Mouse (Mus musculus) embryo, embryonic 11.5 days (tissue): ENCODE results near the gene Wdr93.
"Not testable (repeated sequence)": the region's sequence is repeated elsewhere in the genome, so short reads cannot be mapped to it uniquely, and the experiment has no call there.

Experiments
- DNase-seq: peaks from one replicate; pipeline ENCODE4 v3.0.0-alpha.2; 2012; ENCODE audit warnings: low read depth, low spot score

Wdr93 gene

GRCm38 (mm10) chr7:79747659-79748058, 4.7 kb downstream of the Wdr93 start:
- DNase-seq = no peak

DNA sequence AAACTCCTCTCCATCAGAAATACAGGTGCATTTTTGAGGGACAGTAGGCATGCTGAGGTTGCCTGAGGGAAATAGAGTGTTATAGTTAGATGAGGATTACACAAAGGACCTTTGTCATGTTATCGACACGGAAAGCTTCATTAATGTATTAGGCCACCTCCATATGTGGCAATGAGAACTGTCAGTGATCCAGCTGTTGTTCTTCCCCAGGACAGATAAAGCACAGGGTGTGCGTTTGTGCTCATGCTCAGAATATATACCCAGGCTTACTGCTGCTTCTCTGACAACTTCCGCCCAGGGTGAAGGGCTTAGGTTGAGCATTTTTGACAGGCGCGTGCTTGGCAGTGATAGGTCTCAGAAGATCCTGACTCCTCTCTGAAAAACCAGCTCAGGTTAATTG, 6.5 kb downstream of the Wdr93 start:
- no peak for DNase-seq

- DNase-seq = no peak
Observed at GRCm38 (mm10) chr7:79756334-79756733, 13.4 kb downstream of the Wdr93 start.

GRCm38 (mm10) chr7:79758176-79758575, 15.2 kb downstream of the Wdr93 start:
- no peak for DNase-seq

DNA sequence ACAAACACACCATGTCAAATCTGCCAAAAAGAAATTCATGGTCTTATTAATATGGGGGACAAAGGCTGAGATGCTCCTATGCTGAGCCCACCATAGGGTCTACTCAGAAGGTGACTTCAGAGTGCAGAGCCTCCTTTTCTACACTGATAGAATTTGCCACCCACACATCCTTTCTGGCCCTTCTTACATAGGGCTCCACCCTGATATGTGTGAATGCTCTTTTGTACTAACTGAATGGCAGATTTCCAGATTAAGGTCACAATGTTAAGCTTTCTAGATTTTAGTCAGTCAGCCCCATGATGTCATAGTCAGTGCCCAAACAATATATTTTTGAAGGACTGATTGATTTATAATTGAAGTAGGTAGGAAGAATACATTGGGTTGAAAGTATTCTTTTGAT, 16.8 kb downstream of the Wdr93 start:
- DNase-seq = no peak

DNA sequence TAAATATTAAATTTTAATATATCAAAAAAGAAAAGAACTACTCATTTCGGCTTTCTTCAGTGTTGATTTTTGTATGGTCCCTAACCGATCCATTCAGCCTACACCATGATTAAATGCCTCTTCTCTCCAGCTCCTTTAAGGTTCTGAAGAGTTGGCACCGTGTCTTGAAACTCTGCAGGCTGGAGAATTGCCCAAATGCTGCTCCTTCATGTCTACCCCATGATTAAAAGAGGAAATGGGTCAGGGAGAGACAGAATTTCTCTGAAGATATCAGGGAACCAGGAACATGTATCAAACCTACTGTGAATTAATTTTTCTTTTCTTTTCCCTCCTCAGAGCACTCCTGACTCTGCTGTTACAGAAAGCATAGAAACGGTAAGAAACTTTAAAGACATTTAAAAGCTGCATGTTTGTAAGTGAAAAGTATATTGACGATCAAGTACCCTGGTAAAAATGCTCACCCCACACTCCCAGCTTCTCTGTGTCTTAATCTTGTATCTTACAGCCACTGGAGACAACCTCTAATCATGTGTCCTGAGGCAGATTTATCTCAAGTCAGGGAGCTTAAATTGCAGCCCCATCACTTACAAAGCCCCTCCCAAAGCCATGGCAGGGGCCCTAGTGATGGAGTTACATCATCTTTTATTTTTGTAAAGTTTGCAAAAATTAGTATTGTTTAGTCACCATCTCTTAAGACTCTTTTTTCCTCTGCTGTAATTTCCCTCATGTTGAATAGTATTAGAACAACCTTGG, 18.3 kb downstream of the Wdr93 start:
- no peak for DNase-seq

DNA sequence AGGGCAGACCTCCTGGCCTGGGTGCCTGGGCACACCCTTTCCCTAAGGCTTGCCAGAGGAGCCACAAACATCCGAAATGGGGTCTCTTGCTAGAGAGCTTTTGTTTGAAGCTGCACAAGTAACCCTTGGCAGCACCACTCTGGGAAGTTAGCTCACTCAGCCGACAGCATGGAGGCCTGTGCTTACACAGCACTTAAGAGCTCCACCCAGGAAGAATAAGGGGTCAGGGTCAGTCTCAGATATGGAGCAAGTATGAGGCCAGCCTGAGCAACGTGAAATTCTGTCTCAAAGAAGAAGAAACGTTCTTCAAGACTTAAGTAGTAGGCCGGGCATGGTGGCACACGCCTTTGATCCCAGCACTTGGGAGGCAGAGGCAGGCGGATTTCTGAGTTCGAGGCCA, 19.1 kb downstream of the Wdr93 start:
- no peak for DNase-seq

GRCm38 (mm10) chr7:79765991-79766390, 23.0 kb downstream of the Wdr93 start:
- no peak for DNase-seq

GRCm38 (mm10) chr7:79769664-79770063, 26.7 kb downstream of the Wdr93 start:
- DNase-seq = no peak

DNA sequence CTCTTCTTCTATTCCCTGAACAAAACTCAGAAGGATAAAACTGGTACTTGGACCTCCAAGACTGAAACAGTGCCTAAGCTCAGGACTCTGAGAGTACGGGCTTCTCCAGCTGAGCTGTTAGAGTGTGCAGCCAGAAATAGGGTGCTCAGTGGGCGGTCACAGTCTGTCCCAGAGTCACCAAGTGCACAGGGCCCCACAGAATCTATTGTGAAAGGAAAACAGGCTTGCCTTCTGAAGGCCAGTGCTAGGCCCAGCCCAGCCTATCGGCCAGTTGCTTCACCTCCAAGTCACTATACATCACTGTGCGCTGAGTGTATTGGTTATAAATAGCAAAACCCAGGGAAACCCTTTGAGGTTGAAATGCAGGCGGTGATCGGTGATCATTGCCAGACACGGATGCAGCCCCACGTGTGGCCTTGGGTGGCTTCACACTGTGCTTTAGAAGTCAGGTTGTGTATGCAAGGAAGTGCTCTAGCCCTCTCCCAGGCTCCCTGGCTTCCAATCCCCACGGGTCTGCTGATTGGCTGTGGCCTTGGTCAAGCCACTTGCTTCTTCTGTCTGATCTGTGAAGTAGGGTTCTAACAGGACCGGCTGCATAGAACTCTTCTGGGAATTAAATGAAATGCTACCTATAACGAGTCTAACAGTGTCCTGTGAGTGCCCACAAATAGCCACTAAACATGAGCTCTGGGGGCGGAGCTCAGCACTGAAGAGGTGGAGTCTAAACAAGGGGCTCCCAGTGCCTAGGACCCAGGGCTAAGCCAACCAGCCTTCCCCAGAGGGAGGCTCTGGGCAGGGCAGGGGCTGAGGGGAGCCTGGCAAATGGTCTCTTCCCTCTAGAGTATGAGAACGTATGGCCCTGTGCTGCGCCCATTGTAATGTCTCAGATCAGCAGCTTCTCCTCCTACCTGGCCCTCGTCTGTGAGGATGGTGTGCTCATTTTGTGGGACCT, 28.9 kb downstream of the Wdr93 start:
- DNase-seq = no peak

DNA sequence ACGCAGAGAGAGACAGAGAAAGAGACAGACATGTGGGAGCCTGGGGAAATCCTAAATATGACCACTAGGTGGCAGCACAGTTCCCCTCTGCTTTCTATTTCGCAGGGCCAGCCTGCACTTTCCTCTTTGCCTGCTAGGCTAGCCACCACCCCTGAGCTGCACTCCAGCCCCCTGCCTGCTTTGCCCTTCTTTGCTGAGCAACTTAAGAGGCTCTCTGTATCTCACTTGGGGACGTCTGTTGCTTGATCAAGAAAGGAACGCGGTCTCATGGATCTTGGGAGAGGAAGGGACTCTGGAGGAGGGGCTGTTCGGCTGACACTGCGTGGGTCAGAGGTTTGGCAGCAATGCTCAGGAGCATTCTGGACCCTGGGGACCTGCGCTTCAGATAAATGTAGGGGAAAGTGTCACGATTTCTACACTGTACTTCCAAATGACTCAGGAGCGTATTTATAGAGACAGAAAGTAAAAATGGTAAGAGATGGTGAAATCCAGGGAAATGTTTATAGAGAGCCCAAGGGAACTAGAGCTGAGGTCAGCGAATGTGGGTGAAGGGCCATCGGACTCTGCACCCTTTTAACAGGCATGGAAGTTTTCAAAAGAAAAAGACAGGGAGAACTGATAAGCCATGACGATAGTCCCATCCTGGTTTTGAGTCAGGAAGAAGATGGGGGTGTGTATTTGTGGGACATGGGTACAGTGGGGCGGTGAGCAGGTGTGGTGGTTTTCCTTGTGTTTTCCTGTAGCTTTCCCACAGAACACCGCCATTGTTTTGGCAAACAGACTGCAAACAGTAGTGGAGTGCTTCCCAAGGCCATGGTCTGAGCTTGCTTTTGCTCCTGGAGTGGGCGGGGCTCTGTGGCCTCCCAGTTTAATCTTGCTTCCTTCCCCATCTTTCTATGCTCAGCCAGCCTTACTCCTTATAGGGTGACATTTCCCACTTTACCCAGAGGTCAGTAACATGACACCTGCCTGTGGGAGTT, 38.0 kb downstream of the Wdr93 start:
- DNase-seq = peak; percentile 65

DNA sequence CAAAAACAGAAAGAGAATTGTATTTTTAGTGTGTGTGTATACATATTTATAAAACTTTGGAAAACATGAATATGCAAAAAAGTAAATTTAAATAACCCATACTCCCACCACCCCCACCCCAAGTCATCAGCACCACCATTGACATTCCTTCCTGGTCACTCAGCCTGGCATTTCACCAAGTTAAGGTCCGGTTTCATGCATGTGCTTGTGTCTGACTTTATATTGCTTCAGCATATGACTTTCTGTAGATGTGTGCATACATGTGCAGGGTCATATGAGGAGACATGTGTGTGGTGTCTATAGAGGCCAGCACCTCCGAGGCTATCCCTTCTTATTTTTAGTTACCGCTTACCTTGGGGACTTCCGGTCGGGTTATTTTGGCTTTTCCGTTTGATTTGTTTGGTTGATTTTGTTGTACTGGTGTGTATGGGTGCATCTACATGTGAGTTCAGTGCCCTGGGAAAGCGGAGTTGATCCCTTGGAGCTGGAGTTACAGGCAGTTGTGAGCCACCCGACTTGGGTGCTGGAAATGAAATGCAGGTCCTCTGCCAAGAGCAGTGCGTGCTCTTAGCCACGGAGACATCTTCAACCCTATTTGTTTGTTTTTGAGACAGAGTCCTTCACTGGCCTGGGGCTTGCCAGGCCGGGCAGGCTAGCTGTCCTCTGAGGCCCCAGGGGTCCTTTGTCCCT, 39.0 kb downstream of the Wdr93 start:
- no peak for DNase-seq

DNA sequence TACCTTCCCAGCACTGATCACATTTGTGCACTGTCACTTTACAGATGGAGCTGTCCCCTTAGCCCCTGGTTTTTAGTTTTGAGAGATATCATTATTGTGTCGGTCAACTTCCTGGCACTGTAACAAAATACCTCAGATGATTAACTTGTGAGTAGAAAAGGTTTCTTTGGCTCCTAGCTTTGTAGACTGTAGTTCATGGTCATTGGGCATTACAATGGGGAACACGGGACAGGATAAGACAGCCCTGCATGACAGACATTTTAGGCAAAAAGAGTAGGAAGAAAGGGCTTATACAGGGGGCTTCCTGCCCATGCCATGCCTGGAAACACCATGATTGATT, 39.5 kb downstream of the Wdr93 start:
- DNase-seq = no peak

- DNase-seq = no peak
Observed at GRCm38 (mm10) chr7:79786295-79786694, 43.3 kb downstream of the Wdr93 start.

GRCm38 (mm10) chr7:79789812-79790211, 46.8 kb downstream of the Wdr93 start:
- not testable (repeated sequence) for DNase-seq

GRCm38 (mm10) chr7:79792635-79793421, 49.9 kb downstream of the Wdr93 start:
- no peak for DNase-seq

- no peak for DNase-seq
Observed at GRCm38 (mm10) chr7:79793688-79794087, 50.7 kb downstream of the Wdr93 start, which contains the start of gene Mesp1. TSS of gene Mesp1 (minus strand) at chr7:79793788.

DNA sequence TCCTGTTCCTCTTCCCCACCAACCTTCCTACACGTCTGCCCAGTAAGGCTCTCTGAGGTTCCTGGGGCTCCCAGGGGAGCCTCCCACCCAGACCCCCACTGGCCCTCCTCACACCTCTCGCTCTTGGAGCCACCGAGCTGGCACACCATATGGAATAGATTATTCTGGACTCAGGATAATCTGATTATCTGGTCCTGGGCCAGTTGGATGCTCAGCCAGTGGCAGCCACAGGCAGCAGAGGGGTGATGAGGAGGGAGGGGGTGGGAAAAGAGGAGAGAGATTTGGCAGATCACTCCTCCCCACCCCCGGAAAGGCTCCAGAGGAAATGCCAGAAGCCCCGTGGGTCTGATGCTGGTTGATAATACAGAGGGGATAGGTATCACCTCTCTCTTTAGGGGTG, 55.6 kb downstream of the Wdr93 start:
- DNase-seq = no peak

DNA sequence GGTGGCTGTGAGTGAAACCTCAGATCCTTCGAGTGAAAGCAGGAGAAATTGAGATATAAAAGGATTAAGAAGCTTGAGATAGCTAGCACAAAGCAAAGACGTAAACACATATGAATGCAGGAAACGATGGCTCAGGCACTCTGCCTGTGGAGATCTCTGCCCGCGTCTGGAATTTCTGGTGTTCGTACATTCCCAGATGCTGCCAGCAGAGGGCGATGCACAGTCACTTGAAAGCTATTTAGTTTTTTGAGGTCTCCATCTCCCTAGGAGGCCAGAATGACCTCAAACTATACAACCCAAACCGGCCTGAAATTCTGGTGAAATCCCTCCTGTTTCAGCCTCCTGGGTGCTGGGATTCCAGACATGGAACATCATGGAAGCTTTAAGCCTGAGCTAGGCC, 56.1 kb downstream of the Wdr93 start:
- peak; percentile 73 for DNase-seq

GRCm38 (mm10) chr7:79799506-79799905, 56.5 kb downstream of the Wdr93 start:
- DNase-seq = no peak
